Mouse (Mus musculus): ENCODE data around the gene Cbr2. TPM values are rescaled to one million over a fixed set of nuclear protein-coding genes. Genes with fewer than 3 reads are reported as not detected.
"Not testable (repeated sequence)": the region's sequence is repeated elsewhere in the genome, so short reads cannot be mapped to it uniquely, and the experiment has no call there.

Gene Cbr2
- polyA plus RNA-seq, 1 experiment, result 5.8 TPM

DNA sequence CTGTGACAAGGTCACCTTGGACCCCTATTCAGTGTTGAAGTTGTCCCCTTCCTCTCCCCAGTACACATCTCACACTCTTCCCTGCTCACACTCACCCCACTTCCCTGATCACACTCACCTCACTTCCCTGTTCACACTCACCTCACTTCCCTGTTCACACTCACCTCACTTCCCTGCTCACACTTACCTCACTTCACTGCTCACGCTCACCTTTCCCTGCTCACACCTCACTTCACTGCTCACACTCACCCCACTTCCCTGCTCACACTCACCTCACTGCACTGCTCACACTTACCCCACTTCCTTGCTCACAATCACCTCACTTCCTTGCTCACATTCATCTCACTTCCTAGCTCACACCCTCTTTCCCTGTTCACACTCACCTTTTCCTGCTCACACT, 519 bp downstream of the Cbr2 start:
- H3K4me3 ChIP-seq (ENCODE audit: extremely low read depth, insufficient read depth, insufficient read length), result no peak overlapping the region

DNA sequence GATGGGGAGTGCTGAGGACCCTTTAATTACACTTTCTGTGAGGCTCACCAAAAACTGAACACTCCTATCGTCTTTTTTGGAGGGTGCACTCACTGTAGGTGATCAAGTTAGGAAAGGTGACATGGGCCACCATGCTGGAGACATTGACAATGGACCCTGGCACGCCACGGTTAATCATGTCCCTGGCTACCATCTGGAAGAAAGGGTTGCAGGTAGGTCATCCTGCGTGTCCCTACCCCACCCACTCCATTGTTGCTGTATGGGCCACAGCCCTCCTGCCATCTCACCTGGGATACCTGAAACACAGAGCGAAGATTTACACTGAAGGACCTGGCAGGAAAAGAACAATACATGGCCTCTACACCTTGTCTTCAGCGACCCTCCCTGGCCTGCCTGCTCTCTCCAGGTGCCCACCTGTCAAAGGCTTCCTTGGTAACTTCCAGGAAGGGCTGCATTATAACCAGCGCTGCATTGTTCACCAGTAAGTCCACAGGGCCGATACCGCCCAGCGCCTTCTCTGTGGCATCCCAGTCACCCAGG, 1.5 kb downstream of the Cbr2 start:
- Histone ChIP-seq H3K36me3 (ENCODE audit: control insufficient read depth, insufficient read depth, low read length) (no peaks in the 10 kb centered on the region; the same call in 1 of the 2 replicates), H3K4me3 (ENCODE audit: extremely low read depth, insufficient read depth, insufficient read length) (no peak overlapping the region), H3K27ac (ENCODE audit: insufficient read depth, low read length) (no peak overlapping the region), H3K27me3 (ENCODE audit: control insufficient read depth, insufficient read depth, low read length) (no peaks in the 10 kb centered on the region), H3K4me1 (ENCODE audit: control insufficient read depth, insufficient read depth, insufficient read length) (peaks cover 7% of the 10 kb centered on the region; the same call in 1 of the 2 replicates)
- DNase-seq (ENCODE audit: low read depth in 1 of 2, low spot score in 2 of 2), result no peak
- WGBS, result 91% methylated on average over 10 of the region's 10 CpGs
- TF ChIP-seq POLR2A (IDR thresholded peaks at IDR 0.05; ENCODE audit: low read depth, low read length) (no peak), CTCF (IDR thresholded peaks at IDR 0.05; ENCODE audit: extremely low read depth, insufficient read depth, insufficient read length, insufficient replicate concordance) (no peak)

More for the DNA sequence above, 519 bp downstream of the Cbr2 start:
- Histone ChIP-seq H3K27ac (ENCODE audit: insufficient read depth, low read length) (no peak overlapping the region), H3K36me3 (ENCODE audit: control insufficient read depth, insufficient read depth, low read length) (no peaks in the 10 kb centered on the region), H3K27me3 (ENCODE audit: control insufficient read depth, insufficient read depth, low read length) (no peaks in the 10 kb centered on the region), H3K4me1 (ENCODE audit: control insufficient read depth, insufficient read depth, insufficient read length) (peaks cover 4% of the 10 kb centered on the region; the same call in 1 of the 2 replicates)
- TF ChIP-seq POLR2A (IDR thresholded peaks at IDR 0.05; ENCODE audit: low read depth, low read length) (no peak), CTCF (IDR thresholded peaks at IDR 0.05; ENCODE audit: extremely low read depth, insufficient read depth, insufficient read length, insufficient replicate concordance) (no peak)
- WGBS, result 94% methylated on average over 1 of the region's 1 CpGs
- DNase-seq (ENCODE audit: low read depth in 1 of 2, low spot score in 2 of 2), result no peak

DNA sequence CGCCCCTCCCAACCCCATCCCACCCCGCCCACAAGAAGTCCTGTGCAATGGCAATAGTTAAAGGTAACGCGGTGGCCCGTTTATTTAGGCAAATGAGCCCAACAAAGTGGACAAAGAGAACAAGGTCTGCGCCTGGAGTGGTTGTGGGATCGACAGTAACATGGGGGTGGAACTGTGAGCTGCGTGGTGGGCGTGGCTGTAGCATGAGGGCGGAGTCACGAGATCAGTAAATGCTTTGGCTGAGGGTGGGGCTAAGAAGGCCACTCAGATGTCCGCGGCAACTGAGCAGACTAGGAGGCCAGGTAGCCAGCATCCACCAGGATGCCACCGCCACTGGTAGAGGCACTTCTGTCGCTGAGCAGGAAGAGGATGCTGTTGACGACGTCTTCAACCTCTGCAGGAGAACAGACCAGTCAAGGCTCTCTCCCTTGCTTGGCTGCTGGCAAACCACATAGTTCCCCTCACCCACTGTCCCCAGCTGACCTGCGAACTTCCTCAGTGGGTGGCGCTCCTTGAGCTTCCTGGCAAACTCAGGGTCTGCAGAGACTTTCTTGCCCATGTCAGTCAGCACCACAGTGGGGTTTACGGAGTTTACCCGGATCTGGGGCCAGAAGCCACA, 2.4 kb downstream of the Cbr2 start:
- not testable (repeated sequence) for H3K4me1 ChIP-seq (ENCODE audit: control insufficient read depth, insufficient read depth, insufficient read length); H3K36me3 ChIP-seq (ENCODE audit: control insufficient read depth, insufficient read depth, low read length); H3K27me3 ChIP-seq (ENCODE audit: control insufficient read depth, insufficient read depth, low read length)
- DNase-seq (ENCODE audit: low read depth in 1 of 2, low spot score in 2 of 2), result peak in 1 of 2 experiments; percentile 32
- 5% methylated on average over 18 of the region's 21 CpGs for WGBS
- Histone ChIP-seq H3K27ac (ENCODE audit: insufficient read depth, low read length) (peak overlapping the region; percentile 33; the same call in 1 of the 2 replicates), H3K4me3 (ENCODE audit: extremely low read depth, insufficient read depth, insufficient read length) (peak overlapping the region; percentile 16; the same call in 1 of the 2 replicates)

DNA sequence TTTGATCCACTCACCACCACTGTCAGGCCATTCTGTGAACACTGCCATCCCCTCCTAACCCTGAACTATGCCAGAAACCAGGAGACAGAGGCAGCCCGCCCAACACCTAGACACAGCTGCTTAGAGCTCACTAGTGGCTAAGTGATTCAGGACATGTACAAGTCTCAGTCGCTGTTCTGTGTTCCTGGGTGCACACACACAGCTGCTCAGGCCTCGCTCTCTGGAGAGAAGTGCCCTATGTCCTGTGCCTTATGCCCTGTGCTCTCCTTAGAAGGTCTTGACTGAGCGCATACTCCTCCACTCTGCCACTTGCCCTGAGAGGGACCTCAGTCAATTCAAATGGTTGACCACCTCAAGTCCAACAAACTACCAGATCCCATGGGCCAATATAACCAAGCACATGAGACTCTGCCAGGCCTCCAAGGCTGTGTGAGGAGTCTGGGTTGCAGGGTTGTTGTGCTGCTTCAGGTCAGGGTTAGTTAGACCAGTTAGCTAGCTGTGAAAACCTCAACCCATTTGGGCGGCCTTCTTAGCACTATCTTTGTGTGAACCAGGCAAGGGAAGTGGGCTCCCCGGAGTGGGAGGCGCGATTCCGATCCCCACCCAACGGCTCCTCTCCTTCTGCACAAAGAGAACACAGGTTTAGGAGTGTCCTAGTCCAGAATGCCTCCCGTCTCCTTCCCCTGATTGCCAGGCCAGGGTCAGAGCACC, 3.2 kb downstream of the Cbr2 start:
- H3K27ac ChIP-seq (ENCODE audit: insufficient read depth, low read length), result no peak overlapping the region
- no peak for DNase-seq (ENCODE audit: low read depth in 1 of 2, low spot score in 2 of 2)
- TF ChIP-seq POLR2A (IDR thresholded peaks at IDR 0.05; ENCODE audit: low read depth, low read length) (no peak), CTCF (IDR thresholded peaks at IDR 0.05; ENCODE audit: extremely low read depth, insufficient read depth, insufficient read length, insufficient replicate concordance) (no peak)
- H3K27me3 ChIP-seq (ENCODE audit: control insufficient read depth, insufficient read depth, low read length), result no peaks in the 10 kb centered on the region
- H3K4me1 ChIP-seq (ENCODE audit: control insufficient read depth, insufficient read depth, insufficient read length), result peaks cover 7% of the 10 kb centered on the region; the same call in 1 of the 2 replicates
- H3K4me3 ChIP-seq (ENCODE audit: extremely low read depth, insufficient read depth, insufficient read length), result no peak overlapping the region
- WGBS, result 91% methylated on average over 11 of the region's 11 CpGs
- H3K36me3 ChIP-seq (ENCODE audit: control insufficient read depth, insufficient read depth, low read length), result no peaks in the 10 kb centered on the region; the same call in 1 of the 2 replicates

DNA sequence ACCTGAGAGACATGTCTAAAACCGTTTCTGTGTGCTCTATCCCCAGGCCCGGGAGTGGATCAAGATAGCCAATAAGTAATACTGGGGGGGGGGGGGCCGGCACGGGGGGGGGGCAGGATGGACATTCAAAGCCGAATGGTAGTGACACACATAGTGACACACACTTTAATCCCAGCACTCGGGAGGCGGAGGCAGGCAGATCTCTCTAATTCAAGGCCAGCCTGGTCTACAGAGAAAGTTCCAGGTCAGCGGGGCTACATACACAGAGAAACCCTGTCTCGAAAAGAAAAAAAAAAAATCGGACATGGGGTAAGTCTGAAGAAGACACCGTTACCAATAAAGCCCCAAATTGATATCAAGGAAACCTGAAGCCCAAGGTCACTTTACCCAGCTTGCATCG, 4.3 kb downstream of the Cbr2 start:
- Histone ChIP-seq H3K27ac (ENCODE audit: insufficient read depth, low read length) (no peak overlapping the region), H3K4me3 (ENCODE audit: extremely low read depth, insufficient read depth, insufficient read length) (no peak overlapping the region), H3K36me3 (ENCODE audit: control insufficient read depth, insufficient read depth, low read length) (no peaks in the 10 kb centered on the region; the same call in 1 of the 2 replicates), H3K27me3 (ENCODE audit: control insufficient read depth, insufficient read depth, low read length) (no peaks in the 10 kb centered on the region), H3K4me1 (ENCODE audit: control insufficient read depth, insufficient read depth, insufficient read length) (peaks cover 7% of the 10 kb centered on the region; the same call in 1 of the 2 replicates)
- 61% methylated on average over 12 of the region's 12 CpGs for WGBS
- TF ChIP-seq CTCF (IDR thresholded peaks at IDR 0.05; ENCODE audit: extremely low read depth, insufficient read depth, insufficient read length, insufficient replicate concordance) (no peak), POLR2A (IDR thresholded peaks at IDR 0.05; ENCODE audit: low read depth, low read length) (no peak)
- DNase-seq (ENCODE audit: low read depth in 1 of 2, low spot score in 2 of 2), result no peak

DNA sequence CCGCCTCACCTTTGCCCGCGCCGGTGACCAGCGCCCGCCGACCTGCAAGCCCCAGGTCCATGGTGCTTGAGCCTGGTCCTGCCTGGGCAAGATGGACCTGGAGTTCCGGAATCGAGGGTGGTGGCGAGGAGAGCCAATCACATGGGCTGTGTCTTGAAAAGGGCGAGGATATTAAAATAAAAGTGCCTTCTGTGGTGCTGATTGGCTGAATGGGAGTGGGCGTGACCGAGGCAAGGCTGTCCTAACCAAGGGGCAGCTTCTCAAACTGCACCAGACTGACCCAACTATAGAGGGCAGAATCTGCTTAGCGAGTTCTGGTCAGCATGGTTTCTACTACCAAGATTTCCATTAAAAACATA, 4.8 kb downstream of the Cbr2 start, which contains the start of gene Dcxr:
Gene Dcxr, minus strand, starts transcription at position 113 of the 359 bp plus-strand sequence.
- Histone ChIP-seq H3K27ac (ENCODE audit: insufficient read depth, low read length) (no peak within 1 kb of the TSS), H3K36me3 (ENCODE audit: control insufficient read depth, insufficient read depth, low read length) (no peaks in the 10 kb centered on the region; the same call in 1 of the 2 replicates), H3K4me1 (ENCODE audit: control insufficient read depth, insufficient read depth, insufficient read length) (peaks cover 7% of the 10 kb centered on the region; the same call in 1 of the 2 replicates), H3K27me3 (ENCODE audit: control insufficient read depth, insufficient read depth, low read length) (peaks cover 4% of the 10 kb centered on the region; the same call in 1 of the 2 replicates), H3K4me3 (ENCODE audit: extremely low read depth, insufficient read depth, insufficient read length) (peak within 1 kb of the TSS; percentile 72)
- under 1% methylated on average over 14 of the region's 14 CpGs for WGBS
- TF ChIP-seq CTCF (IDR thresholded peaks at IDR 0.05; ENCODE audit: extremely low read depth, insufficient read depth, insufficient read length, insufficient replicate concordance) (no peak), POLR2A (IDR thresholded peaks at IDR 0.05; ENCODE audit: low read depth, low read length) (no peak; the same call in 1 of the 2 replicates)
- DNase-seq (ENCODE audit: low read depth in 1 of 2, low spot score in 2 of 2), result peak; percentile 47 to 83
